Mouse (Mus musculus) neural tube, embryonic 12.5 days (tissue): ENCODE data around the gene Thumpd3. TPM values are rescaled to one million over a fixed set of nuclear protein-coding genes. Genes with fewer than 3 reads are reported as not detected.

Experiments used
- ATAC-seq: fragments of 200-750 bp; cut with Nextera tagmentation; 2 replicates; pipeline ENCODE4 v1.8.0; 2017; ENCODE audit warnings: low read depth, mild to moderate bottlenecking, moderate TSS enrichment, moderate library complexity; ENCODE audit not compliant: low FRiP score
- H3K27ac ChIP-seq: fragments of 300-500 bp; sonication (generic); 2 replicates; pipeline ENCODE4 v1.5.1; 2016
- H3K27me3 ChIP-seq: fragments of 300-500 bp; sonication (generic); replicated peaks from 2 replicates; pipeline ENCODE4 v1.6.1; 2016; ENCODE audit warnings: mild to moderate bottlenecking
- H3K36me3 ChIP-seq: fragments of 300-500 bp; sonication (generic); 2 replicates; pipeline ENCODE4 v1.6.1; 2016; ENCODE audit warnings: mild to moderate bottlenecking
- H3K4me1 ChIP-seq: fragments of 300-500 bp; sonication (generic); 2 replicates; pipeline ENCODE4 v1.6.1; 2016
- H3K4me2 ChIP-seq: fragments of 300-500 bp; sonication (generic); replicated peaks from 2 replicates; pipeline ENCODE4 v1.6.1; 2016; ENCODE audit warnings: mild to moderate bottlenecking
- H3K4me3 ChIP-seq: fragments of 300-500 bp; sonication (generic); 2 replicates; pipeline ENCODE4 v1.5.1; 2016
- H3K9ac ChIP-seq: fragments of 300-500 bp; sonication (generic); 2 replicates; pipeline ENCODE4 v1.6.1; 2016; ENCODE audit warnings: mild to moderate bottlenecking
- H3K9me3 ChIP-seq: fragments of 300-500 bp; sonication (generic); 2 replicates; pipeline ENCODE4 v1.6.1; 2016; ENCODE audit warnings: mild to moderate bottlenecking
- WGBS: fragments of 180-500 bp; shearing (Covaris S2); methylation state at CpG from one replicate; pipeline ENCODE4 v1.1.7; 2016; 5-methylcytosine and 5-hydroxymethylcytosine counted together
- polyA plus RNA-seq: library from polyadenylated mRNA; unstranded; fragments of >200 nt; fragmentation: Nextera tagmentation; extraction: Ambion mirVana; gene quantifications from 2 replicates; pipeline ENCODE4 v1.2.1, GENCODE M21; 2016

Gene Thumpd3
- polyA plus RNA-seq = 61.2 and 64.0 TPM in 2 replicates

DNA sequence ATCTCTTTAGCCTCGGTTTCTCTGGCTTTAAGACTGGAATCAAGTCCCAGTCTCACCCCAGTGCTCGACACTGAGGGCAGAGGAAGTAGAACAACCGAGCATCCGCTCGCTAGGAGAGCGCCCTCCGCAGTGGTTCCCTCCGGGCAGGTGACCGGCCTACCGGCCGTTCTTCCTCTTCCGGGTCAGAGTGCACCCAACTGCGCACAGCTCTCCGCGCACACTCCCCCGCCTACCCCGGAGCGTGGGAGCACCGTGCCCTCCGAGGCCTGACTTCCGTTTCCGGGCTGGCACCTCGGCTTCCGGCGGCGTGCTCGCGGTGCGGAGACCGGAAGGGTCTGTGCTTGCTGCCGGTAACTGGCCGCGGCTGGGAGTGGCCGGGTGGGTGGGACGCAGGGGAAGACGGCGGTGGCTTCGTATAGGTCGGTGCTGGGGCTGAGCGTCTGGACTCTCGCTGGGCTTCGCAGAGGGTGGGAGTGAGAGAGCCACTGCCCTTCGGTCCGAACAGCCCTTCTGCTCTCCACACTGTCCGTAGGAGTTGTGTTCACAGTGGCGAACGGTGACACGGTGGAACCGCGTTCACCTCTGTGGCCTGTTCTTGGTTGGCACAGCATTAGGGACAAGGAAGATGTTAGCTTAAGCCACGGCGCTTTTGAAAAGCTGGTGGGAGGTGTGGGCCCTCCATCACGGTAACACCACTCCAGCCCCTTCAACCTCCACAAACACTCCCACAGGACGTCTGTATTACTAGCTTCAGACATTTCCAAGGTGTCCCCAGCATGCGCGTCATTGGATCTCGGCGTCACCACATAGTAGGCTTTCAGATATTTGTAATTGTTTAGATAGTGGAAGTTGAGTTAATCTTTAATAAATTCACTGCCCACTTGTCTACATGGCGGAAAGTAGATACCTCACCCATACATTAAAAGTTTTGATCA, at the start of gene Thumpd3:
Gene Thumpd3 (plus strand): TSS at position 185 of the 935 bp plus-strand sequence.
- Histone ChIP-seq H3K27ac (peak within 1 kb of the TSS; percentile 69), H3K27me3 (no peaks in the 10 kb centered on the region), H3K36me3 (peaks cover 15% of the 10 kb centered on the region), H3K9me3 (no peaks in the 10 kb centered on the region), H3K4me3 (peak within 1 kb of the TSS; percentile 83), H3K4me2 (peak within 1 kb of the TSS; percentile 79), H3K4me1 (peaks cover 19% of the 10 kb centered on the region), H3K9ac (peak within 1 kb of the TSS; percentile 74)
- WGBS = under 1% methylated on average over 59 of the region's 59 CpGs
- ATAC-seq = peak; percentile 99

DNA sequence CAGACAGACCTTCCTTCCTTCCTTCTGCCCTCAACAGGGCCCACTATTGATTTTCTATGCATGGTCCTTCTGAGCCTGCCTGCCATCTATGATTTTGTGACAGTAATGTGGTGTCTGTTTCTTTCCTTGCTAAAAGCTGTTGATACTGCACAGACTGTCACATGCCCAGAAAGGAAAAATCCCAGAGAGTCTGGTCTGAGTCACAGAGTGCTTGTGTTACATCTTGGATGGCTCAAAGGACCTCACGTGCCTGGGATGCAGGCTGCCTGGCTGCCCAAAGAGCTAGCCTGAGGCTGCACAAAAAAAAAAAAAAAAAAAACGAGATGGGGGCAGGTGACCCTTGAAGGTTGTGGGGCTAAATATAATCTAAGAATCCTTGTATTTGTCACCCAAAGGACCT, 46.8 kb upstream of the Thumpd3 start:
- 66% methylated on average over 2 of the region's 2 CpGs for WGBS
- Histone ChIP-seq H3K4me2 (no peak overlapping the region), H3K36me3 (no peaks in the 10 kb centered on the region), H3K9ac (no peak overlapping the region), H3K4me1 (peaks cover 4% of the 10 kb centered on the region; the same call in 1 of the 2 replicates), H3K4me3 (no peak overlapping the region), H3K9me3 (no peaks in the 10 kb centered on the region), H3K27me3 (no peaks in the 10 kb centered on the region), H3K27ac (no peak overlapping the region)
- ATAC-seq = no peak

DNA sequence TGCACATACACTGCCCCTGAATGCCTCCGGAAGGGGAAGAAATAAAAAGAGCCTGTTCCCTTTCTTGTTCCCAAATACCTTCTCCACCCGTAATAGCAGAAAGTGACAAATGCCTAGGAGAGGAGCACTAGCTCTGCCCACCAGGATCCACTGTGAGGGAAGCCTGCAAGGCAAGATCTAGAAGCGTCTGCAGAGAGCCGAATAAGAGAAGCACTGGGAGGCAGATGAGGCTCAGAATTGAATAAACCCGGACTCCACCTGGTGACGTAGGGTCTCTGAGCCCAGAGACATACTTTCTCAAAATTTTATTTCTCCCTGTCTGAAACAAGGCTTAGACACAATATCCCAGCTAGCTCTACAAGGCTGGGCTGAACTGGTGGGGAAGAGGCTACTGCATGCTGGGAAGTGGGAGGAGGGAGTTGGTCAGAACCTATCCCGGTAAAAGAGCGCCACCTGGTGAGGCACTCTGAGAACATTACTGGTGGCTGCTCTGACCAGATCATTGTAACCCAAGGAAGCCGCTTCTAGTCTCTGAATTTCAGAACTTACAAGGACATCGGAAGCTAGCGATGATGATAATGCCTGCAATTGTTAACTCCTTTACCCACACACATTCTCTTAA, 45.2 kb upstream of the Thumpd3 start:
- H3K4me2 ChIP-seq = peak overlapping the region; percentile 6; the same call in 1 of the 2 replicates

DNA sequence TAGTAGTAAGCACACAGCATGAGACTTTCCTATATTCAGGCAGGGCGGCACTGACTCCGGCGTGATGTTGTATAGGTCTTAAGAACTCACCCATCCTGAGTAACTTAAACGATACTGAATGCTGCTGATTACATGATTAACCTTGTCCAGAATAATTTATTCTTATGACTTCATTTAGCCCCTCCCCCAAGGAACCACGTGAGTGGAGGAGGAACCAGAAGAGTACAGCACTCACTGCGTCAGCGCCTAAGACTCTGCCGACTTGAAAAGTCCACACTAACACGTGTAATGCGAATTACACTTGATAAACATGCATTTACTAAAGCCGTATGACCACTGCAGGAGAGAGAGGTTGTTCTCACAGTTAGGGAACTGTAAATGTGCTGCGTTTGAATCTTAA, 44.3 kb upstream of the Thumpd3 start:
- H3K4me1 ChIP-seq = peaks cover 4% of the 10 kb centered on the region; the same call in 1 of the 2 replicates
- WGBS = 78% methylated on average over 12 of the region's 12 CpGs
- no peaks in the 10 kb centered on the region for H3K9me3 ChIP-seq
- no peak overlapping the region for H3K27ac ChIP-seq
- no peak overlapping the region for H3K4me3 ChIP-seq
- no peak for ATAC-seq
- H3K36me3 ChIP-seq = no peaks in the 10 kb centered on the region
- H3K27me3 ChIP-seq = no peaks in the 10 kb centered on the region
- no peak overlapping the region for H3K4me2 ChIP-seq
- no peak overlapping the region for H3K9ac ChIP-seq

More for the DNA sequence above, 45.2 kb upstream of the Thumpd3 start:
- no peak overlapping the region for H3K4me3 ChIP-seq
- no peak overlapping the region for H3K9ac ChIP-seq
- no peak overlapping the region for H3K27ac ChIP-seq
- H3K27me3 ChIP-seq = no peaks in the 10 kb centered on the region
- 40% methylated on average over 11 of the region's 11 CpGs for WGBS
- H3K36me3 ChIP-seq = no peaks in the 10 kb centered on the region
- H3K9me3 ChIP-seq = no peaks in the 10 kb centered on the region
- peak; percentile 89 for ATAC-seq
- H3K4me1 ChIP-seq = peaks cover 4% of the 10 kb centered on the region; the same call in 1 of the 2 replicates

DNA sequence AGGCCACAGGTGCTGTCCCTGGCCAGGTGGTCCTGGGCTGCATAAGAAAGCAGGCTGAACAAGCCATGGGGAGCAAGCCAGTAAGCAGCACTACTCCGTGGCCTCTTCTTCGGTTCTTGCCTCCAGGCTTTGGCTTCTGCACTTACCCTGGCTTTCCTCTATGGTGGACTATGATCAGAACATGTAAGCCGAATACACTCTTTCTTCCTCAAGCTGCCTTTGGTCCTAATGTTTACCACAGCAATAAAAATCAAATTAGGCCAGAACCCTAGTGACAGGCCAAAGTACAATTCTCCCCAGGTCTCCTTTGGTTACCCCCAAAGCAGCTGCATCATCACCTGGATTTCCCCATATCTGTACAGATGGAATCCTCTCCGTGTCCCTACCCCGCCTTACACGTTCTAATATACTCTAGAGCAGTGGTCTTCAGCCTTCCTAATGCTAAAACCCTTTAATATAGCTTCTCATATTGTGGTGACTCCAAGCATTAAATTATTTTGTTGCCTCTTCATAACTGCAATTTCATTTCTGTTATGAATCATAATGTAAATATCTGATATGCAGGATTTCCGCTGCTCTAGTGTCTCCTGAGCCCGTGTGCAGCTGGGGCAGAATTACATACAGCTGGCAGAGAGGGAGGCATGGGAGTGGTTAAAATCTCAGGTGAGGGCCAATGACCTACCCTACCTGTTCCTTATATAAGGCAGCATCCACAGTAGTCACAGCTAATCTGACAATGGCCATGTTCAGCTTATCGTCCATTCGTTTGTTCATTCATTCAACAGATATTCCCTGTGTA, 42.5 kb upstream of the Thumpd3 start:
- no peak overlapping the region for H3K9ac ChIP-seq
- H3K36me3 ChIP-seq = no peaks in the 10 kb centered on the region
- no peak overlapping the region for H3K4me2 ChIP-seq
- H3K4me3 ChIP-seq = no peak overlapping the region
- WGBS = 93% methylated on average over 10 of the region's 10 CpGs
- peaks cover 4% of the 10 kb centered on the region; the same call in 1 of the 2 replicates for H3K4me1 ChIP-seq
- ATAC-seq = no peak
- H3K9me3 ChIP-seq = peaks cover 4% of the 10 kb centered on the region; the same call in 1 of the 2 replicates
- H3K27ac ChIP-seq = no peak overlapping the region
- no peaks in the 10 kb centered on the region for H3K27me3 ChIP-seq

DNA sequence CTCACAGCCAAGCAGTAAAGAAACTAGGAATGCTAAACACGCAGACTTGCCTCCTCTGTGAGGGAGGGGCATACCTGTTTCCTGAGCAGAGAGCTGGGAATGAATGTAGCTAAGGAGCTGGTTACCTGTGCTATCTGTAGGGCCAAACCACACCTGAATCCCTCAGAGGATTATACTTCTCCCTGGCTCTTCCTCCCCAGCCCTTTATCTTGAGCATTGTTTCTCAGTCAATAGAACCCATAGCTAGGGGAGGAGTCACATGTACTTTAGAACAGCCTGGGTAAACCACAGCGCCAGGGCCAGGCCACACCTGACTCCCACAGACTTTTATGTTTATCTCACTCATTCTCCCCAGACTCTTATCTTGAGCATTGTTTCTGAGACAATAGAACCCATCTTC, 39.2 kb upstream of the Thumpd3 start:
- H3K4me3 ChIP-seq = no peak overlapping the region
- H3K36me3 ChIP-seq = no peaks in the 10 kb centered on the region
- peaks cover 4% of the 10 kb centered on the region; the same call in 1 of the 2 replicates for H3K9me3 ChIP-seq
- H3K27ac ChIP-seq = no peak overlapping the region
- no peak overlapping the region for H3K4me2 ChIP-seq
- WGBS = 71% methylated on average over 2 of the region's 2 CpGs
- H3K27me3 ChIP-seq = no peaks in the 10 kb centered on the region
- 0 out of 2 replicates have a peak, but pooled peaks cover 5% of the 10 kb centered on the region for H3K4me1 ChIP-seq
- no peak overlapping the region for H3K9ac ChIP-seq
- no peak for ATAC-seq

DNA sequence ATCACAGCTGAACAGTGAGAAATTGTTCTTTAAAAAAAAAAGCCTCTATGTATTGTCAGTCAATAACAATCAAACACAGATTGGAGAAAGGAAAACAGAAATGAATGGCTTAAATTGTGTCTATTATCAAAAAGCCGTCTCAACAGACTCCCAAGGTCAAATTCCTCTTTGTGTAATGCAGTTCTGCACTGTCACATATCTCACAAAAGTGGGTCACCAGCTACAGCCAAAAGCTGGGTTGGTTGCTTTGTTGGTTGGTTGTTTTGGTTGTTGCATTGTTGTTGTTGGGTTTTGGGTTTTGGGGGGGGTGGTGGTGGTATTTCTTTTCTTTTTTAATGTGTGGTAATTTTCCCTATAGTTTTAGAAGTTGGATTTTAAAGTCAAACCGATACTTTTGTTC, 34.1 kb upstream of the Thumpd3 start:
- ATAC-seq = no peak
- no peak overlapping the region for H3K9ac ChIP-seq
- 48% methylated on average over 2 of the region's 2 CpGs for WGBS
- H3K9me3 ChIP-seq = peaks cover 4% of the 10 kb centered on the region; the same call in 1 of the 2 replicates
- no peaks in the 10 kb centered on the region for H3K27me3 ChIP-seq
- no peak overlapping the region for H3K4me3 ChIP-seq
- H3K36me3 ChIP-seq = no peaks in the 10 kb centered on the region
- H3K4me2 ChIP-seq = no peak overlapping the region
- peaks cover 22% of the 10 kb centered on the region for H3K4me1 ChIP-seq
- peak overlapping the region; percentile 15; the same call in 1 of the 2 replicates for H3K27ac ChIP-seq

DNA sequence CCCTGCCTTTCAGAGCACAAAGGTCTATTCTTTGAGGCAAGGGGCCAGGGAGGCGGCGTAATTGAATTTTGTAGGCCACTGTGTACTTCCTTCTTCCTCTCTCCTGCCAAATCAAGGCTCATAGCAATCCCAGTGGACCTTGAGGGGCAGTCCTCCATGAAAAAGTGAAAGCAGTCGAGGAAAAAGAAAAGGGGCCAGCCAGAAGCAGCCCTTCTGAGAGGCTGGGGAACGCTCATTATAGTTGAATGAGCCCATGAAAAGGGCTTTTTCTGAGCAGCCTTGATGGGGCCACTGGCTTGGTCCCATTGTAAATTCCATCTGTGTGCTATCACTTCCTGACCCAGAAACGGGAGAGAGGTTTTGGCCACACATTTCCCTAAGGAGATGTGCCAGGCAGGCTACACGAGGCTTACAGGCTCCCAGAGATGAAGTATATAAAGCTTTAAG, 33.5 kb upstream of the Thumpd3 start:
- Histone ChIP-seq H3K9ac (no peak overlapping the region), H3K9me3 (peaks cover 4% of the 10 kb centered on the region; the same call in 1 of the 2 replicates), H3K36me3 (no peaks in the 10 kb centered on the region), H3K27me3 (no peaks in the 10 kb centered on the region), H3K4me1 (peaks cover 22% of the 10 kb centered on the region), H3K4me2 (0 out of 2 replicates have a peak overlapping the region, but pooled peaks have one; percentile 4), H3K4me3 (no peak overlapping the region), H3K27ac (peak overlapping the region; percentile 46; the same call in 1 of the 2 replicates)
- ATAC-seq = peak; percentile 68
- WGBS = 8% methylated on average over 6 of the region's 6 CpGs

DNA sequence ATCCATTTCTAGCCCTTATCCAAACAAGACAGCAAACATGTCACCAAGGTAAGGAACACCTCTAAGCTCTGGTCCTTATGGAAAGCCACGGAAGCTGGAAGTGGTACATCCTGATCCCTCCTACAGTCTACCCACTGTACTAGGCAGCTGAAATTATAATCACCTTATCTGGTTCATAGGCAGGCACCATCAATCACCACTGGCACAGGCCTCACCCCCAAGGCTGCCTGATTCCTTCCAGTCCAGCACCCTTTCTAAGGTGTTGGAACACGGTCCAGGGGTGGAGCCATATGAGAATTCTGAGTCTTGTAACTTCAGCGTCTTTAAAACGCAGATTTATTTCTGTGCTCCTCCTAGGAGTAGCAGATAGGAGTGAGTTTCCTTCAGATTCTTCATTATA, 32.5 kb upstream of the Thumpd3 start:
- peaks cover 25% of the 10 kb centered on the region for H3K4me1 ChIP-seq
- no peaks in the 10 kb centered on the region for H3K36me3 ChIP-seq
- H3K27ac ChIP-seq = no peak overlapping the region
- H3K9me3 ChIP-seq = no peaks in the 10 kb centered on the region
- no peak for ATAC-seq
- no peak overlapping the region for H3K4me3 ChIP-seq
- no peaks in the 10 kb centered on the region for H3K27me3 ChIP-seq
- no peak overlapping the region for H3K4me2 ChIP-seq
- no peak overlapping the region for H3K9ac ChIP-seq
- WGBS = 83% methylated on average over 4 of the region's 4 CpGs

DNA sequence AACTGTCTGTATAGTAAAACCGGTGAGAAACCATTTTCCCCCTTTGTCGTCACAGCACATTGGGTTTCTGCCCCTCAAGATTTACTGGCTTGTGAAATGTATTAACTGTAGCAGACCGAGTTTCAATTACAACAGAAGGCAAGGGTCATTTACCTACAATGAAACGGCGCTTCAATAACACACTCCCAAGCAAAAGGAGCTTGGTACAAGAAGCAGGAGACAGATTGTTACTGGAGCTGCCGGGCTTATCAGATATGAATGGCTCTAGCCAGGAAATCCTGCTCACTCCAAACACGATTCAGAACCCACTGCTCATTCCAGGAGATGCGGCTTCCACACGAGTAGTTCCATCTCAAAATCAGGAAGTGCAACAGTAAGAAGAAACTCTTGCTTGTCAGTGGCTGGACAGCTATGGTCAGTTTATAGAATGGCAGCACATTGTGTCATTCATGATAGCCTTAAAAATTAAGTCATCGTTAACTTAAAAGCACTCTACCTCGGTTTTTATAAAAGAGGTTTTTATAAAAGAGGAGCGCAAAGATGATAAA, 28.5 kb upstream of the Thumpd3 start:
- no peaks in the 10 kb centered on the region for H3K27me3 ChIP-seq
- 34% methylated on average over 12 of the region's 12 CpGs for WGBS
- H3K9me3 ChIP-seq = no peaks in the 10 kb centered on the region
- H3K27ac ChIP-seq = no peak overlapping the region
- no peaks in the 10 kb centered on the region for H3K36me3 ChIP-seq
- ATAC-seq = no peak
- H3K4me1 ChIP-seq = peaks cover 19% of the 10 kb centered on the region
- no peak overlapping the region for H3K4me2 ChIP-seq
- no peak overlapping the region for H3K4me3 ChIP-seq
- H3K9ac ChIP-seq = no peak overlapping the region

DNA sequence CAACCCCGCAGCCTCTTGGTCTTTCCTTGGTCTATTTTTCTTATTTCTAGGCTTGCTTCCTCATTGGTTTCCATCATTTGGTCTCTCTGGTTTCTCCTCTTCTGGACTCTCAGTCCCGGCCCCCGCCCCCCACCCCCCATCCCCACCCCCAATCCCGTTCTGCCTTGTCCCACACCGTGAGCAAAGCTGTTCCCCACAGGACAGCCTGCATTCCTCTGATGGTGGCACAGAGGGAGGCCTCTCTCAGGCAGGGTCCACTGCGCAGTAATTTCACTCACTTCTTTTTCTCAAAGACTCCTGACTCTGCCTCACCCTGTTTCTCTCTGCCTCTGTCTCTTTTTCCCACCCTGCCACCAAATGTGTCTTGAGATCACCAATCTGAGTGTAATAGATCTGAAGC, 27.9 kb upstream of the Thumpd3 start:
- WGBS = 28% methylated on average over 5 of the region's 6 CpGs
- H3K4me3 ChIP-seq = no peak overlapping the region
- H3K36me3 ChIP-seq = no peaks in the 10 kb centered on the region
- no peak overlapping the region for H3K27ac ChIP-seq
- no peak overlapping the region for H3K4me2 ChIP-seq
- peaks cover 13% of the 10 kb centered on the region for H3K4me1 ChIP-seq
- ATAC-seq = no peak
- no peak overlapping the region for H3K9ac ChIP-seq
- no peaks in the 10 kb centered on the region for H3K27me3 ChIP-seq
- H3K9me3 ChIP-seq = no peaks in the 10 kb centered on the region
